Mouse (Mus musculus) c-Kit-positive CD71-positive TER-119-negative erythroid progenitor cells, embryonic 14.5 days (primary cell): ENCODE measurements around the gene Phospho1.

Experiments used
- DNase-seq: peaks from one replicate; pipeline ENCODE4 v3.0.0-alpha.2; 2013; ENCODE audit warnings: low read depth

Phospho1 gene

GRCm38 (mm10) chr11:95824071-95824876 is at the start of gene Phospho1:
Gene Phospho1, plus strand, starts transcription at chr11:95824499.
- DNase-seq, result peak; percentile 81

DNA sequence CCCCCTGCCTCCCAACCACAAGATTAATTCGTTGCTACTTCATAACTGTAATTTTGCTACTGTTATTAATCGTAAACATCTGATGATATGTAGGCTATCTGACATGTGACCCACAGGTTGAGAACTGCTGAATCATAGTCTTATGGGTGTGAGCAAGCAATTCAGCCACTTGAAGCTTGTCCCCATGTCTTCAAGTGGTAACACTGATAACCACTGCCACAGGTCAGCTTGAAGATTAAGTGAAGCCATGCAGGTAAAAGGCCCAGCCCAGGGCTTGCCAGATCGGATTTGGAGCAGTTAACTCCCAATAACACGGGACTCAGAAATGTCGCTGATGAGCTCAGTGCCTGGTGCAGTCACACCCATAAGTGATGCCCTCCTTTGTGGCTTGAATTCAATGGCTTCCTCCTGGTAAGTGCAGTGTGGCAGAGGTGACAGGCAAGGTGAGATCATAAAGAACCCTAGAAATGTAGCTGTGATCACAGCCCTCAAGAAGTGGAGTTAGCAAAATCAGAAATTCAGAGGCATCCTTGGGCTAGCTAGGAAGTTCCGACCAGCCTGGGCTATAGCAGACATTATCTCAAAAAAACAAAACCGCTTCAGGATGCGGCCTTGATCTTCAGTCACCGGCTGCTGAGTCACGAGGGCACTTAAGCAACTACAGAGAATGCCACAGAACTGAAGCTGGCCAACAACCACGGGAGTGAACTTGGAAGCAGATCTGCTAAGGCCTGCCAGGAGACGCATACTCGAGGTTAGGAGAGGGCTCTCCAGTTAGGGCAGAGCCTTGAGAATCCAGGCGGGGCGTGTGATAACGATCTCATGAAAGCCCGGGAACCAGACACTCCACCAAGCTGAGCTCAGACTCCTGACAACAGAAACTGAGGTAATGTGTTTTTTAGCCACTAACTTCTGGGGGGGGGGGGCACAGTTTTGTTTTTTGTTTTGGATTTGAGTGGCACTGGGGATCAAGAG is 46.7 kb upstream of the Phospho1 start:
- DNase-seq, result peak; percentile 54

- peak; percentile 46 for DNase-seq
These were observed 45.5 kb upstream of the Phospho1 start for GRCm38 (mm10) chr11:95778831-95779251.

- no peak for DNase-seq
These were observed 44.9 kb upstream of the Phospho1 start for GRCm38 (mm10) chr11:95779366-95779765.

DNA sequence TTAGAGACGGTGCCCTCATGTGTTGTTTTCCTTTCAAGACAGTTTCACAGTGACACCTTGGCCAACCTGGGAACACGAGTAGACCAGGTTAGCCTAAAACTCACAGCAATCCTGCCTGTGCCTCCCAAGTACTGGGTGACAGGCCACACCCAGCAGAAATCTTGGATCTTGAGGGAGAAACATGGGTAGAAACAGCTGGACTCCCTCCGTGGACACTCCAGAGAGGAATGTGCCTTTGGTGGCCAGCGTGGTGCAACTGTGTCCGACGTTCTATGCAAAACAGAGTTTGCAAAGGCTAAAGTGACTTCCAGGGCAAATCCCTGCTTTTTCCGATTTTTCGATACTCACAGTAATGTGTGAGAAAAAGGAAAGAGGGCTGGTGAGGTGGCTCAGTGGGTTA is 43.8 kb upstream of the Phospho1 start:
- no peak for DNase-seq

- DNase-seq, result no peak
These were observed 42.7 kb upstream of the Phospho1 start for GRCm38 (mm10) chr11:95781557-95781956.

DNA sequence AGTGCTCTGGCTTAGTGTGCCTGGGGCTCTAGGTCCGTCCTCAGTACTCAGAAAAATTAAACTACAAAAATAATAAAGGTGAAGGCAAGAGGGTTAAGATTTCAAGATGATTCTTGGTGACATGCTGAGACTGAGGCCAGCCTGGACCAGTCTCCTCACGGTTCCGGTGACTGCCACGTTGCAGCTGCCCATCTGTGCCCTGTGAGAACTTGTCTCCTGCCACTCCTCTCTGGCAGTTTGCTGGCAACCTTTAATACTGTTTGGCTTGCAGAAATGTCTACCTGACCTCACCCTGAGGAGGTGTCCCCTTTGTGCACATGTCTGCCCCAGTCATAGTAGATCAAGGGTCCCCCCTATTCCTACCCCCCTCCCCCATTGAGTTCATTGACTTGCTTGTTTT is 40.8 kb upstream of the Phospho1 start:
- DNase-seq, result no peak

GRCm38 (mm10) chr11:95783958-95784357 is 40.3 kb upstream of the Phospho1 start:
- DNase-seq, result no peak

DNA sequence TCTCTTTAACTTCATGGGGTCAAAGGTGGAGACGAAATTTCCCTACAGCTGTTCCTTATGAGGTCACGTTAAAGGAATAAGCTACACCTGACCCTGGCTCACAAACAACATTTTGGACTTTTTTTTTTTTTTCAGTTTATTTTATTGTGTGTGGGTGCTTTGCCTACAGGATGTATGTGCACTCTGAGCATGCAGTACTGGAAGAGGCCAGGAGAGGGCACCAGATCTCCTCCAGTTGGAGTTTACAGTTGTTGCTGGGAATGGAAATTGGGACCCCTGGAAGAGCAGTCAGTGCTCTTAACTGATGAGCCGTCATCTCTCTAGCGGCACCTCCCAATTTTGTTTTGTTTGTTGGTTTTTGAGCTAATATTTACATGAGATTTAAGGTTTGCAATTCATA is 38.6 kb upstream of the Phospho1 start:
- DNase-seq, result no peak

DNA sequence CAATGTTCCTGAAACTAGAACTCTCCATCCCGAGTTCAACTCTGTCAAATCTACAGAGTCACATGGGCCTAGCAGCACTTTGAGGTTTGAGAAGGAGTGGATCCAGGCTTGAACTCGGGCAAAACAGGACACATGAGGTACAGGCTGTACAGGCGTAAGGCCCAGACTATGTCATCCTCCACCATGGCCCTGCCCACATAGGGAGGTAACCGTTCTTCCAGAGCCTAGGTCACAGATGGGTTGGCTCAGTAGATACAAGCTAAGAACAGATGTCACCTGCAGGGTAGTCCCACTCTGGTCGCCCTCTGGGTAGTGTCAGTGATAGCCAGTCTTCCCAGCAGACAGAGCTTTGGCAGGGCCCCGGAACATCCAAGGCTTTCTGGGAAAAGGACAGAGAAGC is 37.8 kb upstream of the Phospho1 start:
- no peak for DNase-seq

GRCm38 (mm10) chr11:95789451-95789891 is 34.8 kb upstream of the Phospho1 start:
- DNase-seq, result no peak

DNA sequence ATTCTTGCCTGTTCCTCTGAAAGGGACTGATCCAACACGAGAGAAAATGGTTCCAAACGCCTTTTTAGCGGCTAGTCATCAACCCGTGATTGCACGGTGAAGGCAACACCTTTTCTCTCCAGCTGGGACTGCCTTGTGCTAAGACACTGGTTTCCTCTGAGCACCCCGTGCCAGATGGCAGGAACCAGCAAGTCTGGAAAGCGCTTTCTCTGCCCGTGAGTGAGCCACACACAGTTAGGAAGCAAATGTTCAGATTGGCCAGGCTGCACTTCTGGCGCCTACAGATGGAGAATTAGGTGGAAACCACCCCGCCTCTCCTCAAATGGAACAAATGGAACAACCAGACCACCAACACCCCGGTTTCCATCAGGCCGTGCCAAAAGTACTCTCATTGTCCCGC is 32.5 kb upstream of the Phospho1 start:
- no peak for DNase-seq

- DNase-seq, result peak; percentile 62
These were observed 31.3 kb upstream of the Phospho1 start for GRCm38 (mm10) chr11:95792950-95793509.

DNA sequence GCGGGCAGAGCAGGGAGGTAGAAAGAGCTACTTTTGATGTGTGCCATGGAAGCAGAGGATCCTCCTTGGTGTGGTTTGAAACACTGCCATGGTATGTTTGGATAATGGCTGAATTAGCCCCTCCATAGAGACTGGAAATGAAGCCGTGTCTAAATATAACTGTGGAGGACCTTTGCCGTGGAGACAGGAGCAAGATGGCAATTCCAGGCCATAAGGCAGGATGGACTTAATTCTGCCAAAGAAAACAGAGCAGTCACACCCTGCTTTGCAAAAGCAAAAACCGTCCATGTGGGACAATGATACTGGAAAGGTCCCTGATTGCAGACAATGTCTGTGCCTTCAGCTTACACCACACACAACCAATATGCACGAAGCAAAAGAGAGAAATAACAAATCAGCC is 30.1 kb upstream of the Phospho1 start:
- DNase-seq, result no peak

- no peak for DNase-seq
These were observed 28.7 kb upstream of the Phospho1 start for GRCm38 (mm10) chr11:95795582-95795981.

DNA sequence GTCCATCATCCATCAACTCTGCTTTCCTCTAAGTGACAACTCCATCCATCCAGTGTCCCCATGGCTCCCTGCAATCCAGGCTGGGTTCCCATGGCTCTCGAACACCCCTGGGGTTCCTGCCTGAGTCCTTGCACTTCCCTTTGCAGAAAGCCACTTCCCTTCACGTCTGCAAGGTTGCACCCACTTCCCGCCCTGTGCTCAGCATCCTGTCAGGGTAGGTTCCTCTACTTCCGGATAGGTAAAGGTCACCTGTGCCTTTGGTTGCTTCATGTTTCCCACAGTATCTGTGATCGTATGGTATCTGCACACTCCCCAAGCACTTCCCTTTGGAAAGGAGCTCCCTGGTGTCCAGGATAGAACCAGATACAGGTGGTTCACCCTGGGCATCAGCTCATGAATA is 19.3 kb upstream of the Phospho1 start:
- DNase-seq, result no peak

DNA sequence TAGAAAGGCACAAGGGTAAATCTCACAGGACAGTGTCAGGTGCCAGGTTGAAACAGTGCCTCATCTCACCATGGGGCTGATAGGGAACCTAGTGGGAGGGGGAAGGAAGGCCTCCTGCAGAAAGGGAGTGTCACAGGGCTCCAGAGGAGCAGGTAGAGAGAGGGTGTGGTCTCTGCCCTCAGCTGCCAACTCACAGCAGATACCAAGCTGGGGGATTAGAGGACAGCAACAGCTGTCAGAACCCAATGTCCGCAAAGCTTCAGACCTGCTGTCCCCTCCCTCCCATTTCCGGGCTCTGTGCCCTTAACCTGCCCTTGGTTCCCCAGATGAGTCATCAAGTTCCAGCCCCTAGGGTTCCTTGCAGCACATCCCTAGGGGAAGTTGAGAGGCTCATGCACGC is 18.8 kb upstream of the Phospho1 start:
- DNase-seq, result no peak

DNA sequence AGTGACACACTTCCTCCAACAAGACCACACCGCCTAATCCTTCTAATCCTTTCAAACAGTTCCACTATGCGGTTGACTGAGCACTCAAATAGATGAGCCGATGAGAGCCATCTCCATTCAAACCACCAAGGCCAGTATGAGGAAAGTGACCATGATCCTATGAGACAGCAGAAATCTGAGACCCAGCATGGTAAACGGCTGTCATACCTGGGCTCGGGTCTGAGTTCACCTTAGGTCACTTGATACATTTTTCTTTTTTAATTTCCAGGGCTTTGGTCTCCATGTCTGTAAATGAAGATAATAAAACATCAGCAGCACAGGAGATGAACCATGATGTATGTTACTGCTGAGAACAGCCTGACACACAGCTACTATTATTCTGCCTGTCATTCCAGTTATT is 16.4 kb upstream of the Phospho1 start:
- DNase-seq, result no peak

- DNase-seq, result peak; percentile 81
These were observed 15.8 kb upstream of the Phospho1 start for GRCm38 (mm10) chr11:95808448-95809011.

- no peak for DNase-seq
These were observed 14.7 kb upstream of the Phospho1 start for GRCm38 (mm10) chr11:95809603-95810002.

DNA sequence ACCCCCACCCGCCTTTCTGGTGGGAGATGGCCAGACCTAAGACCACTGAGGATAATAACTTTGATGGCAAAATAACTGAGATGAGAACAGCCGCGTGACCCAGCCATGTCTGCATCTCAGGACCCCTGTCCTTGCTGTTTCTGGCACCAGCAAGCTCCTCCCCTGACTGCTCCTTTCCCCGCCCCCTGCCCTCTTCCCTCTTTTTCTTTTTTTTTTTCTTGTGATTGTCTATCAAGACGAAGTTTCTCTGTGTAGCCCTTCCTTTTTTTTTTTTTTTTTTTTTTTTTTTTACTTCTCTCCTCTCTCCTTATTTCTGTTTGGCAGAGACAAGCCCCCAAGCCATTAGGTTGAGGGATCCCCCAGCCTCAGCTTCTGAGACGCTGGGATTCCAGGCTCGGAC is 13.5 kb upstream of the Phospho1 start:
- no peak for DNase-seq

- no peak for DNase-seq
These were observed 12.6 kb upstream of the Phospho1 start for GRCm38 (mm10) chr11:95811741-95812140.
